Mouse (Mus musculus) WW6 (cell line): ENCODE data around the gene Tmem252.
"Not testable (repeated sequence)": the region's sequence is repeated elsewhere in the genome, so short reads cannot be mapped to it uniquely, and the experiment has no call there.

Experiments used
- DNase-seq: peaks from one replicate; pipeline ENCODE4 v3.0.0-alpha.2; 2013; ENCODE audit warnings: low read depth, low spot score

The Tmem252 gene

GRCm38 (mm10) chr19:24677242-24677984, 3.6 kb downstream of the Tmem252 start:
- no peak for DNase-seq

- no peak for DNase-seq
Measured at GRCm38 (mm10) chr19:24683016-24683720, 9.4 kb downstream of the Tmem252 start.

GRCm38 (mm10) chr19:24686411-24686810, 12.6 kb downstream of the Tmem252 start:
- DNase-seq, result peak; percentile 24

- no peak for DNase-seq
Measured at GRCm38 (mm10) chr19:24688327-24688726, 14.5 kb downstream of the Tmem252 start.

- no peak for DNase-seq
Measured at GRCm38 (mm10) chr19:24689531-24689930, 15.7 kb downstream of the Tmem252 start.

- no peak for DNase-seq
Measured at GRCm38 (mm10) chr19:24692691-24693090, 18.9 kb downstream of the Tmem252 start.

- no peak for DNase-seq
Measured at GRCm38 (mm10) chr19:24697946-24698345, 24.1 kb downstream of the Tmem252 start.

- no peak for DNase-seq
Measured at GRCm38 (mm10) chr19:24698651-24699050, 24.8 kb downstream of the Tmem252 start.

- DNase-seq, result no peak
Measured at GRCm38 (mm10) chr19:24699196-24699595, 25.4 kb downstream of the Tmem252 start.

GRCm38 (mm10) chr19:24699910-24700309, 26.1 kb downstream of the Tmem252 start:
- DNase-seq, result no peak

- DNase-seq, result no peak
Measured at GRCm38 (mm10) chr19:24700664-24701063, 26.9 kb downstream of the Tmem252 start.

GRCm38 (mm10) chr19:24701716-24702115, 27.9 kb downstream of the Tmem252 start:
- no peak for DNase-seq

GRCm38 (mm10) chr19:24703168-24703567, 29.4 kb downstream of the Tmem252 start:
- not testable (repeated sequence) for DNase-seq

GRCm38 (mm10) chr19:24703680-24704079, 29.9 kb downstream of the Tmem252 start:
- no peak for DNase-seq

GRCm38 (mm10) chr19:24704326-24704725, 30.5 kb downstream of the Tmem252 start:
- no peak for DNase-seq

- DNase-seq, result no peak
Measured at GRCm38 (mm10) chr19:24705395-24705794, 31.6 kb downstream of the Tmem252 start.

GRCm38 (mm10) chr19:24707071-24707906, 33.5 kb downstream of the Tmem252 start:
- DNase-seq, result no peak

GRCm38 (mm10) chr19:24708032-24708431, 34.2 kb downstream of the Tmem252 start:
- no peak for DNase-seq

- DNase-seq, result no peak
Measured at GRCm38 (mm10) chr19:24716303-24717097, 42.7 kb downstream of the Tmem252 start.

GRCm38 (mm10) chr19:24718021-24718420, 44.2 kb downstream of the Tmem252 start:
- DNase-seq, result no peak

- DNase-seq, result no peak
Measured at GRCm38 (mm10) chr19:24719504-24719903, 45.7 kb downstream of the Tmem252 start.
